ENCODE assay signal across 17 mouse cellular contexts in genomic region chr1:118334749-118335713, GRCm38 (mm10). TPM values are rescaled to one million over a fixed set of nuclear protein-coding genes. Genes with fewer than 3 reads are reported as not detected.
DNase-seq lines count a peak whose midpoint lies in the region; ATAC-seq and TF ChIP-seq lines count a peak whose summit lies in the region.
"Had no signal": no experiment of that assay in that cellular context is flagged by ENCODE, and none has a peak within 500 bp of the region (broad histone marks: within the 10 kb centered on the region; RNA-seq: fewer than 3 reads in every experiment).

No protein-coding gene starts in this region.

- H3K27me3 ChIP-seq in kidney, postnatal 0 days (ENCODE audit: insufficient read depth, low read length) = no peaks in the 10 kb centered on the region
- H3K27me3 ChIP-seq in CH12.LX (replicated peaks) = no peaks in the 10 kb centered on the region
- H3K27me3 ChIP-seq: embryonic facial prominence, embryonic 12.5 days; hindbrain, embryonic 13.5 days; lung, embryonic 15.5 days had no signal

- 80% methylated on average over 9 of the region's 9 CpGs for WGBS in kidney, postnatal 0 days

- dilution Hi-C loops in CH12.LX (cut with MboI; ENCODE audit: extremely low pct_ligation_motif_present, extremely low pct_unique_long_range_greater_than_20kb, low sequenced_read_pairs) = no loop called here

- no peaks in the 10 kb centered on the region for H3K4me1 ChIP-seq in kidney, postnatal 0 days (replicated peaks; ENCODE audit: insufficient read depth, low read length)
- no peaks in the 10 kb centered on the region; a peak in 1 of 4 replicates for H3K4me1 ChIP-seq in CH12.LX (ENCODE audit: control insufficient read depth in 1 of 2, insufficient read depth in 2 of 2)
- H3K4me1 ChIP-seq: embryonic facial prominence, embryonic 12.5 days; hindbrain, embryonic 13.5 days; lung, embryonic 15.5 days had no signal

- no peak for DNase-seq in kidney, postnatal 0 days (ENCODE audit: low spot score)
- no peak for DNase-seq in kidney, postnatal 25 days
- DNase-seq in CH12.LX (ENCODE audit: extremely low read depth) (no peak), MN1 (ENCODE audit: low spot score) (no peak)
- no peak for DNase-seq in heart, postnatal 4 days
- DNase-seq: adrenal gland, postnatal 10 days; cerebellum, adult 2 months; kidney, postnatal 14 days; right cerebral cortex, postnatal 14 days; thymus, postnatal 25 days had no signal

- peaks cover 41% of the 10 kb centered on the region for H3K36me3 ChIP-seq in kidney, postnatal 0 days (ENCODE audit: insufficient read depth, low read length)
- peaks cover 53 to 66% of the 10 kb centered on the region in 2 experiments for H3K36me3 ChIP-seq in CH12.LX (replicated peaks in 1 of 2; ENCODE audit: control insufficient read depth in 1 of 2, insufficient read depth in 1 of 2, low read length in 1 of 2)

- H3K9me3 ChIP-seq in kidney, postnatal 0 days (replicated peaks; ENCODE audit: low read length) = no peaks in the 10 kb centered on the region
- H3K9me3 ChIP-seq in CH12.LX (replicated peaks; ENCODE audit: low read length) = no peaks in the 10 kb centered on the region
- H3K9me3 ChIP-seq: embryonic facial prominence, embryonic 12.5 days; hindbrain, embryonic 13.5 days; lung, embryonic 15.5 days had no signal

- TF ChIP-seq RAD21 in CH12.LX (IDR thresholded peaks at IDR 0.05; ENCODE audit: low read depth, low read length) = no peak

- TF ChIP-seq POLR2A in CH12.LX (IDR thresholded peaks at IDR 0.05; ENCODE audit: low read depth, low read length) = no peak

- H3K4me3 ChIP-seq in kidney, postnatal 0 days (replicated peaks; ENCODE audit: low read depth, low read length) = no peak overlapping the region
- no peak overlapping the region for H3K4me3 ChIP-seq in CH12.LX (replicated peaks in 1 of 3; ENCODE audit: low read depth in 2 of 3, low read length in 2 of 3, poor library complexity in 1 of 3)
- H3K4me3 ChIP-seq: embryonic facial prominence, embryonic 12.5 days; hindbrain, embryonic 13.5 days; lung, embryonic 15.5 days had no signal

- ATAC-seq in kidney, postnatal 0 days (replicated peaks; ENCODE audit: low FRiP score, low read depth) = 0 out of 2 replicates have a peak, but pooled peaks have one; percentile 53
- ATAC-seq in common myeloid progenitor, adult 5-6 weeks (replicated peaks; ENCODE audit: low read depth, poor library complexity, severe bottlenecking) = peak; percentile 38
- peak; percentile 90 for ATAC-seq in megakaryocyte, adult 5-6 weeks (ENCODE audit: poor library complexity, severe bottlenecking)
- ATAC-seq: intestine, embryonic 16.5 days had no signal

- no peak overlapping the region for H3K4me2 ChIP-seq in kidney, postnatal 0 days (ENCODE audit: low read length)
- no peak overlapping the region for H3K4me2 ChIP-seq in CH12.LX (ENCODE audit: insufficient read depth, low read depth, poor library complexity, severe bottlenecking)
- H3K4me2 ChIP-seq: embryonic facial prominence, embryonic 12.5 days; hindbrain, embryonic 13.5 days; lung, embryonic 15.5 days had no signal

- H3K79me2 ChIP-seq in CH12.LX (replicated peaks; ENCODE audit: control insufficient read depth, extremely low read depth, insufficient read depth, poor library complexity, severe bottlenecking) = no peaks in the 10 kb centered on the region

- H3K27ac ChIP-seq in kidney, postnatal 0 days = no peak overlapping the region
- no peak overlapping the region for H3K27ac ChIP-seq in CH12.LX (ENCODE audit: insufficient read depth, low read depth)
- H3K27ac ChIP-seq: embryonic facial prominence, embryonic 12.5 days; hindbrain, embryonic 13.5 days; lung, embryonic 15.5 days had no signal

- no peak for TF ChIP-seq CTCF in kidney, postnatal 0 days (IDR thresholded peaks at IDR 0.05; ENCODE audit: low read depth)
- no peak for TF ChIP-seq CTCF in CH12.LX (conservative IDR thresholded peaks at IDR 0.05 in 1 of 2, IDR thresholded peaks at IDR 0.05 in 1 of 2; ENCODE audit: low read depth in 2 of 2, low read length in 2 of 2)

- TF ChIP-seq EP300 in CH12.LX (IDR thresholded peaks at IDR 0.05; ENCODE audit: low read length) = no peak

- in situ Hi-C loops in CH12.LX (cut with MboI; ENCODE audit: low pct_ligation_motif_present, low pct_unique_long_range_greater_than_20kb, low sequenced_read_pairs) = loop anchor here (25.0 kb wide), 1 partner anchor 427 kb away; no protein-coding TSS in a partner anchor

- no peak overlapping the region for H3K9ac ChIP-seq in kidney, postnatal 0 days (ENCODE audit: low read depth, low read length)
- no peak overlapping the region for H3K9ac ChIP-seq in CH12.LX (ENCODE audit: insufficient read depth, low read depth)
- H3K9ac ChIP-seq: embryonic facial prominence, embryonic 12.5 days; forebrain, postnatal 0 days; hindbrain, embryonic 13.5 days; lung, embryonic 15.5 days had no signal

TF ChIP-seq in CH12.LX, 34 proteins besides CTCF, POLR2A, EP300 and RAD21:
- TF ChIP-seq POLR2AphosphoS2 (IDR thresholded peaks at IDR 0.05; ENCODE audit: low read depth, low read length) (0 out of 2 replicates have a peak, but pooled peaks have one; percentile 29), MAZ (IDR thresholded peaks at IDR 0.05; ENCODE audit: low read depth, low read length) (no peak), ZMIZ1 (IDR thresholded peaks at IDR 0.05; ENCODE audit: low read depth, low read length) (no peak)
TF ChIP-seq in CH12.LX: peak in this region for 1.

RNA-seq across cellular contexts. Expression of gene Nifk, which starts 13.4 kb away (rescaled TPM):
- polyA plus RNA-seq in kidney, postnatal 0 days (2015; fragmentation: Nextera tagmentation; extraction: Ambion mirVana) = 77.8 and 79.0 TPM in 2 replicates
- 74.2 and 110 TPM in 2 replicates for total RNA-seq in CH12.LX (2012; rRNA removed)
- 219 and 237 TPM in 2 replicates for total RNA-seq in CH12.LX (2014; rRNA removed)
- polyA plus RNA-seq in CH12.LX (2012; ENCODE audit: insufficient read length, low read depth) = 144 and 162 TPM in 2 replicates
- 127 and 146 TPM in 2 replicates for total RNA-seq in common myeloid progenitor, adult 5-6 weeks (2017)
- total RNA-seq in megakaryocyte, adult 5-6 weeks (2015) = 54.6 and 61.2 TPM in 2 replicates
- total RNA-seq in megakaryocyte, adult 5-6 weeks (2017) = 51.1 and 64.4 TPM in 2 replicates
- 10 to 100 TPM; 24.5 to 24.8 TPM for total RNA-seq in heart, postnatal 4 days (2021)

RNA-seq across cellular contexts. Expression of gene Tsn, which starts 23.5 kb away (rescaled TPM):
- 273 and 290 TPM in 2 replicates for polyA plus RNA-seq in kidney, postnatal 0 days (2015; fragmentation: Nextera tagmentation; extraction: Ambion mirVana)
- total RNA-seq in CH12.LX (2012; rRNA removed) (147 and 165 TPM in 2 replicates), CH12.LX (2014; rRNA removed) (196 and 234 TPM in 2 replicates)
- polyA plus RNA-seq in CH12.LX (2012; ENCODE audit: insufficient read length, low read depth) = 158 TPM in 2 replicates
- total RNA-seq in common myeloid progenitor, adult 5-6 weeks (2017) = 77.2 and 98.8 TPM in 2 replicates
- total RNA-seq in megakaryocyte, adult 5-6 weeks (2015) = 44.7 and 48.5 TPM in 2 replicates
- 35.7 and 43.1 TPM in 2 replicates for total RNA-seq in megakaryocyte, adult 5-6 weeks (2017)
- total RNA-seq in heart, postnatal 4 days (2021) = 10 to 100 TPM; 95.9 to 97.3 TPM

RNA-seq across cellular contexts. Expression of gene Clasp1, which starts 53.8 kb away (rescaled TPM):
- 15.7 and 16.5 TPM in 2 replicates for polyA plus RNA-seq in kidney, postnatal 0 days (2015; fragmentation: Nextera tagmentation; extraction: Ambion mirVana)
- 42.2 and 42.9 TPM in 2 replicates for total RNA-seq in CH12.LX (2012; rRNA removed)
- 31.8 and 32.0 TPM in 2 replicates for total RNA-seq in CH12.LX (2014; rRNA removed)
- 51.3 and 53.2 TPM in 2 replicates for polyA plus RNA-seq in CH12.LX (2012; ENCODE audit: insufficient read length, low read depth)
- 49.1 and 70.8 TPM in 2 replicates for total RNA-seq in common myeloid progenitor, adult 5-6 weeks (2017)
- total RNA-seq in megakaryocyte, adult 5-6 weeks (2015) = 33.2 and 34.0 TPM in 2 replicates
- total RNA-seq in megakaryocyte, adult 5-6 weeks (2017) = 43.6 and 48.2 TPM in 2 replicates
- 100 to 1,000 TPM; 340 to 344 TPM for total RNA-seq in heart, postnatal 4 days (2021)

Comparison
In these comparisons a context has a peak if more than half of its experiments do, and no peak if none do; other contexts are left out.
1. ATAC-seq: peak in every context shown above with its lines; median percentile 90 in megakaryocyte, adult 5-6 weeks; 53 in kidney, postnatal 0 days; 38 in common myeloid progenitor, adult 5-6 weeks.